Mouse (Mus musculus) mouse embryonic stem cell (cell line): ENCODE results near the gene Anxa6.
"Not testable (repeated sequence)": the region's sequence is repeated elsewhere in the genome, so short reads cannot be mapped to it uniquely, and the experiment has no call there.

ENCODE experiments used
- in situ Hi-C, 2 experiments: fragments of 300-500 bp; cut with MboI; formaldehyde crosslinking; loops; 1 replicate in 1 of 2; 3 replicates in 1 of 2; pipeline ENCODE4 v1.14.3; 2019 to 2020; ENCODE audit warnings: low sequenced_read_pairs in 2 of 2, low pct_unique_long_range_greater_than_20kb in 1 of 2, mixed read lengths in 1 of 2; ENCODE audit not compliant: unreplicated experiment in 1 of 2

Anxa6 gene

DNA sequence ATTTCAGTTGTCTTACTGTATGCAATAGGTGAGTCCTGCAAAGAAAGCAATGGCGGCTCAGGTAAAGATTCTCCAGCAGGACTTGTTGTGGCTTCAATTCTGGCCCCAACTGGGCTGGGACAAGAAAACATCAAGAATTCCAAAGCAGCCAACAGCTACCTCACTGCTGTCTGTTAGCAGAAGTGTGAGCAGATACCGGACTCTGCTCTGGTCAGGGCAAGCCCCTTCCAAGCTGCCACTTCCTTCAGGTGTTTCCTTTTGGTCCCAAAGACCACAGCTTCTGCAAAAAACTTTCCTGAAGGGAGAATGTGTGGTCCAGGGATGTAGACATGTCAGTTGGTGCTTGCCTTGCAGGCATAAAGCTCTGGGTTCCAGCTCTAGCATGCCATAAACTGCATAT lies 57.5 kb downstream of the Anxa6 start:
- in situ Hi-C loops: loop anchor here in 1 of 2 experiments (5.0 kb wide), 1 partner anchor 43 kb away; no protein-coding TSS in a partner anchor

DNA sequence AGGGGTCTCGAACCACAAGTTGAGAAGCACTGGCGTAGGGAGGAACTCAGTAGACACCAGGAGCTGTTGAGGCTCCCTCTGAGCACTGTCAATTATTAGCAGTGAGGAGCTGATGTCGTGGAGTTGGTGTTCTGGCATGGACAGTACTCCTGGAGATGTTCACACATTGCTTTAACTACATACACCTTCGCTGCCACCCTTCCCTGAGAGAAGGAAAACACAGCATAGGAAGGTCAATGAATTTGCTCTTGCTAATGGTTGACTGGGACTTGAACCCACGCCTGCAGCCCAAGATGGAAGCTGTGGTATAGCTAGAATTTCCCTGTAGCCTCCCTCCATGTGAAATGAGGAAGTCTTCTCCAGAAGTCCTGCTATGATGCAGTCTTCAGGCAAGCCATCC lies 57.9 kb downstream of the Anxa6 start:
- in situ Hi-C loops: loop anchor here in 1 of 2 experiments (5.0 kb wide), 1 partner anchor 43 kb away; no protein-coding TSS in a partner anchor

DNA sequence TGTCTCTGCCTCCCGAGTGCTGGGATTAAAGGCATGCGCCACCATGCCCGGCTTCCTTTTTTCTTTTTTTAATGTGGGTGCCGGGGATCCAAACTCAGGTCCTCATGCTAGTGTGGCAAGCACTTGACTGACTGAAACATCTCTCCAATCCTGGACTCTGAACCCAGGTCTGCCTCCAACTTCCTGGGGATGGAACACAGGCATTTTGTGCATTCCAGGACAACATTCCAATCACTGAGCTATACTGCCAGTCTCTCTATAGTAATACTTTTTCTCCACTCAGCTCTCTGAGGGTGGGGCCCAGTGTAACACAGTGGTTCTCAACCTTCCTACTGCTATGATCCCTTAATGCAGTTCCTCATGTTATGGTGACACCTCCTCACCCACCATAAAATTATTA lies 58.6 kb downstream of the Anxa6 start:
- in situ Hi-C loops: loop anchor here in 1 of 2 experiments (5.0 kb wide), 1 partner anchor 42 kb away; no protein-coding TSS in a partner anchor

DNA sequence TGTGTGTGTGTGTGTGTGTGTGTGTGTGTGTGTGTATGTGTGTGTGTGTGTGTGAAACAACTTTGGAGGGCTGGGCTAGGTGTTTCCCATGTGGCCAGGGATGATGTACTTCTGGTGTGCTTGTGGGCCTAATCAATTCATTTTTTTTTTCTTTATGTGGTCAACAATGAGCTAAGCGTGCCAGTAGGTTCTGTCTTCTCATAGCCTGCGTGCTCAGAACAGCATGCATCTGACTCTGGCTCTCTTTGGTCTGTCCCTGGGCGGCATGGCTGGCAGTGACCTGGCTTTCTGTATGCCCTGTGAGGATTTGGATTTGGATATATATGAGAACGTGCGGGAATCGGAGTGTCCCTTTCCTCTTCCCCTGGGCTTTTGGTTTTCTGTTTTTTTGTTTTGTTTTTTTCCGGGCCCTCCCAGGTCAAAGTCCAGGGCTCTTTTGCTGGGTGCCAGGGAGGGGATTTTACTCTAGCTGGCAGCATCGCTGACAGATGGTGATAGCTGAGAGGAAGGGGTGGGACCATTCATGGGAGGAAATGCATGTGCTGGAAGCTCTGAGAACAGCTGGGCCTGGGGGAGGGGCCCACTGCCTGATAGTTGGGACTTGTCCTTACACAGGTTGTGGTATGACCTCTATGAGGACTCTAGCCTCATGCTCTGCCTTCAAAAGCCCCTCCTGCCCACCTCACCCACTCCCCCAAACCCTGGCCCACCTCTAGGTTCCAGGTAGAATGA lies 59.6 kb downstream of the Anxa6 start:
- in situ Hi-C loops: no loop called here

DNA sequence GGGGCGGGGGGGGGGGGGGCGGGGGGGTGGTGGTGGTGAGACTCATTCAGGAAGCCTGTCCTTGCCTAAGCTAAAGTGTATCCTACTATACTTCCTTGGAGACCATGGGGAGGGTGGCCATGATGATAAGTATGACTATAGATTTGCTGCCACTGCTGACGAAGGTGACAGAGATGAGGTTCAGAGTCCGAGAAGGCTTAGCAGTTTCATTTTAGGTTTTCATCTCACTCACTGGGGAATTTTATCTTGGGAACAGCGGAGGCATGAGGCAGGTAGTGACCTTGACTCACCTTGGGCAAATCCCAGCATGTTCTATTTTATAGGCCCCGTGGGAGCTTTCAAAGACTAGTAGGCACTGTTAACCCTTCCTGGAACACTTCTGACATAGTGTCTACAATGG lies 60.5 kb downstream of the Anxa6 start:
- in situ Hi-C loops: no loop called here

DNA sequence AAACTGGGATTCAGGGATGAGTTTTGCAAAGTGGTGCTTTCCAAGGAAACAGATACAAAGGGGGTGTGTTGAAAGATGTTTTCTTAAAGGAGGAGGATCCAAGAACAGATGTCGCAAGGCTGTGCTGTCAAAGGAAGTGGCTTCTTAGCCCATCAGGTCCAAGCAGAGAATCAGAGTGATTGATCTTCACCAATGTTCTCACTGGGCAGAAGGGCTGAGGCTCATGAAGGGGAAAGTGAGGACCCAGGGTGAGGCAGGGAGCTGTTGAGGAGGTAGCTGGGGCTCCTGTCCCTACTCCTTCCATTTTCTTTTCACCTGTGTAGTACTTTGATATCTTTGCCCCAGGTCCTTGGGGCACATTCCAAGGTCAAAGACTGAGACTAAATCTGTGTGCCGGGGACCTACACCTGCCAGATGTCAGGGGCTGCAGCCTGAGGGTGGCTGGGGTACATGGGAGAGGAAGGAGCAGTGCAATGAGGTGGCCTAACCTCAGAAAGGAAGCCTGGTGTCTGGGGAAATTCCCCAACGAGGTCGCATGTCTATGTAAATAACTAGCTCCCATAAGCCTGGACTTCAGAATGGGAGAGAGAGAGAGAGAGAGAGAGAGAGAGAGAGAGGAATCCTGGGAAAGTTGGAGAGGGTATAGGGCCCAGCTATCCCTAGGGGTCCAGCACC lies 61.1 kb downstream of the Anxa6 start:
- in situ Hi-C loops: no loop called here

DNA sequence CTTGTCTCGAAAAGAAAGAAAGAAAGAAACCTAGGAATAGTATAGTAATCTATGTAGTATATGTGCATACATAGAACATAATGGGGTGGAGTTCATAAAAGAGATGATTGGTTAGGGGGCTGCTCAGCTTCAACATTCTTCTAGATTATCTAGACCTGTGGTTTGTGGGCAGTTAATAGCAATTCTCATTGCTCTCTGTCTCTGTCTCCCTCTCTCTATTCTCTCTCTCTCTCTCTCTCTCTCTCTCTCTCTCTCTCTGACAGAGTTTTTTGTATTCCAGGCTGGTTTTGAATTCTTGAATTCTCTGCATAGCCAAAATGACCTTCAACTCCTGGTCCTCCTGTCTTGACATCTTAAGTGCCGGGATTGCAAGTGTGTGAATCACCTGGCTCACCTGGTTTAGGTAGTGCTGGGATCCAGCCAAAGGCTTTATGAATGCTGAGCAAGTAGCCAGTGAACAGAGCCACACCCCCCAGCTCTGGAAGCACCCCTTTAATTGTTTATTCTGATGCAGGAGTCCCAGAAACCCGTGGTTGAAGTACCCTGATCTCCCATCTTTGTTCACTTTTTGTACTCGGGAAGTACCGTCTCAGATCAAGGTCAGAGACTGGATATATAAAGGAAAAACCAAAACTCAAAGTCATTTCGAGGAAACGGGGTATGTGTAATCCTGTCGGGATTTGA lies 61.7 kb downstream of the Anxa6 start:
- in situ Hi-C loops: no loop called here

DNA sequence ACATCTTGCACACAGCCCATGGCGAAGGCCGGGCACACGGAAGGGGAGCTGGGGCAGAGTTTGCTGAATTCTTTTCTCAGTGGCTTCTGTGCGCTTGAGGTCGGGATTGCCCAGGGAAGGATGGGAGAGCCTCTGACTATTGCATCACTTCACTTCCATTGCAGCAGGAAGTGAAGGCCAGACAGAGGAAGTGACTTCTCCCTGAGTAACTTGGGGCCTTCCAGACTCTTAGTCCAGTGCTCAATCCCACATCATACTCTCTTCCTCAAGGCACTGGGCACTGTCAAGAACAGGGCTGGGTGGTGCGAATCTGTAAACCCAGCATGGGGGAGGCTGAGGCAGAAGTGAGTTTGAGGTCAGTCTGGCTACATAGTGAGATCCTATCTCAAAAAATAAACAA lies 68.0 kb downstream of the Anxa6 start:
- in situ Hi-C loops: no loop called here

DNA sequence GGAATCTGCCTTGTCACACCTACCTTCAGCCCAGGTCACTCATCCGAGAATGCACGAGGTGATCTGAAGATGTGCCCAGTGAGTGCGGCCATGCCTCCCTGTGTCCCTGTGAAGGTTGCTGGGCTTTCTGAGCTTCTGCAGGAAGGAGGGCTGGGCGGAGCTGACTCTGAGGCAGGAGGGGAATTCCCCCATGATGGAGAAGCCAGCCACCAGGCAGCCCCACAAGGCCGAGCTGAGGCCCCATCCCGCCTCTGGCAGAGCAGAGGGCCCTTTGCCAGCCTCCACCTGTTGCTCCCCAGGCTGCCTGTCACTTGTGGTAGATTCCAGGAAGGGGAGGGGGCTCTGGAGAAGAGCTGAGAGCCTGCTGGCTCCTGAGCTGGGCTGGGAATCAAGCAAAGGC lies 70.4 kb downstream of the Anxa6 start, which contains the start of gene Tnip1:
TSS of gene Tnip1 (minus strand) at position 108 of the 400 bp plus-strand sequence.
- in situ Hi-C loops: no loop called here

DNA sequence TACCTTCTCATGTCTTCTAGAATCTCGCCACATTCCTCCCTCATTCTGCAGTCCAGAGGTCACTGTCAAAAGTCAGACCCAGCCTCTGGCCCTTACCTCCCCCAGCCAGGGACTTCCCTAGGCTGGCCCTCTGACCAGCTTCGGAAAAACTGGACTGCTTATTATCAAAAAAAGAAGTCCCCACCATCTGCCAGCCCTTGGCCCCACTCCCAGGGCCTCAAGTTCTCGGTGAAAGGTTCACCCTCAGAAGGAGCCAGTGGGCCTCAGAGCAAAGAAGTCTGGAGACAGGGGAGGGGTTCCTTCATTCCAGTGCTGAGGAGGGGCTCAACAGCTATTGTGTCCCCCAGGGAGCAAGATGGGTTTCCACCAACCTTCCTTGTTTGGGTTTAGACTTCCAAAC lies 71.3 kb downstream of the Anxa6 start:
- in situ Hi-C loops: no loop called here

DNA sequence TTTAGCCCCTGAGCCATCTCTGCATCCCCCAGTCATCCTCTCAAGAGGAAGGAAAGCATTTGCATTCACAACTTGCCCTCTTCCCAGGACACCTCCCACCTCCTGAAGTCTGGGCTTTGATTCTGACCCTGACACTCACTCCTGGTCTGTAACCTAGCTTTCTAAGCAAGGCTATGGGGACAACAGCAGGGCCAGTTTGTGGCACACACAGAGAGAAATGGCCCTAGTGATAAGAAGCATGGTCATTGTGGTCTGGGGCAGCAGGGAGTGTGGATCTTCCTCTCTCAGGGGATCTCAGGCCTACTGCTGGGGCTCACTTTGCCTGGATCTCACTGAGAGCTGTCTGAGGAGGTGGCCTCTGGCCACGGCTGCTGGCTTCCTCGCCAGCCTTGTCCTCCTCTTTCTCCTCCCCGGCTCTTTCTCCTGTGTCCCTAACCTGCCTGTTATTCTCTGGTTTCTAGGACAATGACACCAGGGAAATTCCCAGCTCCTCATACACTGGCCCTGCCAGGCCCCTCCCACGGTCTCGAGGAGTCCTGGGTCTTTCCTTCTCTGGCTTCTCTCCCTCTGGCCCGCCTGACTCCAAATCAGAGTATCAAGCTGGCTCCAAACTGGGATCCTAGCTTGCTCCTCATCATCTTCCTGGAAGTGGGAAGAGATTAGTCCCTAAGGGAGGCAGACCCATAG lies 71.9 kb downstream of the Anxa6 start:
- in situ Hi-C loops: no loop called here

DNA sequence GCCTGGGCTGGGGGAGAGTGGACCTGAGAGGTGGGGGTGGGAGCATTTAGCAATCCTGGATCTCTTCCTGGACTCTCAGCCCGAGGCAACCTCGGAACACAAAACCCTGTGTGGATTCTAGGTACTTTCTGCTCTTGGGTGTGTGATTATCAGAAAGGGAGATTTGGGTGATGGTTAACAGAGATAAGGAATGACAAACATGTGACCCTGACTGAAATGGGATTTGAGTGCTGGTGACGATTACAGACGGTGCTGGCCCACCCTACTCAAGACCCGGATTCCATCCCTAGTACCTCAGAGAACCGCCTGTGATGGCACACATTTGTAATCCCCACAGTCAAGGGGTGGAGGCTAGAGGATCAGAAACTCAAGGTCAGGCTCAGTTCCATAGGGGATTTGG lies 73.0 kb downstream of the Anxa6 start:
- in situ Hi-C loops: no loop called here

DNA sequence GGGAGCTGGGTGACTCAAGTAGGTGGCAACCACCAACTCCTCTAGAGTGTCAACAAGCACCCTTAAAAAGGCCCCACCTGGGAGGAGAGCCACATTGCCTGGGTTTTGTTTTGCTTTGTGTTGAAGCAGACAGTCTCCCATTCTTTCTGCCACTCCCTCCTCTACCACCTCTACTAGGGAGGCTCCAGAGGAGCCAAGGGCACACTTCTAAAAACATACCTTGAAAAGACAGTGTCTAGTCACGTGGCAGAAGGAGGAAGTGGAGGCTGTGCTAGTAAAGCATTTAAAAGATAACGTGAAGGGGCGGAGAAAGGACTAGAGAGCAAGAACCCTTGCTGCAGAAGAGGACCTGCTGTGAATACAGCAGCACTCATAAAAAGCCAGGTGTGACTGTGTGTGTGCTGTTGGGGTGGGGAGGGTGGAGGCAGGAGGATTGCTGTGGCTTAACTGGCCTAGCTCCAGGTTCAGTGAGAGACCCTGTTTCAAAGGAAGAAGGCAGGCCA lies 74.6 kb downstream of the Anxa6 start:
- in situ Hi-C loops: no loop called here

DNA sequence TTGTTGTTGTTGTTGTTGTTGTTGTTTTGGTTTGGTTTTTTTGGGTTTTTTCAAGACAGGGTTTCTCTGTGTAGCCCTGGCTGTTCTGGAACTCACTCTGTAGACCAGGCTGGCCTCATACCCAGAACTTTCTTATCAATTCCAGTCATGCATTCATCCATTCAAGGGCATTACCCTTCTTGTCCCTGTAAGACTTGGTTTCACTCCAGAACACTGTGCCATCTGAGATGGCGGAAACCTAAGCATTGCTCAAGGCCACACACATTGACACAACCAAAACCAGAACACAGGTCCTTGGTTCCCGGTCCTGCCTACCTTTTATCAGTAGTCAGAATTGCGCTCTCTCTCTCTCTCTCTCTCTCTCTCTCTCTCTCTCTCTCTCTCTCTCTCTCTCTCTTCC lies 75.5 kb downstream of the Anxa6 start:
- in situ Hi-C loops: not testable (repeated sequence)

DNA sequence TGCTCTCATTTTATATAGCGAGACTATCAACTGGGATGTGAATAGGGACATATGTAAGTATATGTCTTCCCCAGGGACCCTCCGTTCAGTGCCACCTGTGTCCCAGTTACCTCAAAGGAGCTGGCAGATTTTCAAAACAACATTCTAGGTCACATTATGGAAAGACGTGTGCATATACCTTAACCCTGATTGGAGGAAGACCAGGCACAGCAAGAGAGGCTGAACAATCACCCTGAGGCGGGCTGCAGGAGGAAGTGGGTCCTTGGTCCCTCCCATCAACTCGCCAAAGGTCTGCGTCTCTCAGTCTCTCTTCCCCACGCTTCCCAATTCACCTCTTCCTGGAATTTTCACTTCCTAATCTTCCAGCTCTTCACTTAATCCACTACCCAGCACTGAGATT lies 76.3 kb downstream of the Anxa6 start:
- in situ Hi-C loops: no loop called here

DNA sequence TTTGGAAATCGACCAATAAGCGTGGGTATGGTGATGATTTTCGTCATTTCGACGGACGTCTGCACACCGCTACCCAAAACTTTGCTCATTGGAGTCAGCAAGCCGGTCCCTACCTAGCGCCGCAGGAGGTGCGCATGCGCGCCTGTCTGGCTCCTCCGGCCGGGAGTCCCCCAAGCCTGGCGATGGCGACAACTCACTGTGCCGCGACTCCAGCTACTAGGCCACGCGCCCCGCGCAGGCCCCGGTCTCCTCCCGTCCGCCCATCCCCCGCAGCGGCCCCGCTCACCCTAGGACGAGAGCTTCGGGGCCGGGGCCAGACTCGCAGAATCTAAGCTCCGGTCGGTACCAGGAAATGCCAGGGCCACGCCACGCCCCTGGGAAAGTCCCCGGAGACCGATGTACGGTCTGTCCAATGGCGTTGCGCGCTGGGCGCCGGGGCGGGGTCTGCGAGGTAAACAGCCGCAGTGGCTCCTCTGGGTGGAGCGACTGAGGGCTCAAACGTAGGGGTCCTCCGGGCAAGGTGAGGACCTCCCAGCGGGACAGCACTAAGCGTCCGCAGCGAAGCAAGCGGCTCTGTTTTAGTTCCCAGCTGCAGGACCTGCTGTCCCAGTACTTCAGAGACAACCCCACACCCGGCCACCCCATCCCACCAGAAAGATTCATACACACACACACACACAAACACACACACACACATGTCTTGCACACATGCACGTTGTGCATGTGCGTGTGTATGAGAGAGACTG lies 77.3 kb downstream of the Anxa6 start:
- in situ Hi-C loops: no loop called here

DNA sequence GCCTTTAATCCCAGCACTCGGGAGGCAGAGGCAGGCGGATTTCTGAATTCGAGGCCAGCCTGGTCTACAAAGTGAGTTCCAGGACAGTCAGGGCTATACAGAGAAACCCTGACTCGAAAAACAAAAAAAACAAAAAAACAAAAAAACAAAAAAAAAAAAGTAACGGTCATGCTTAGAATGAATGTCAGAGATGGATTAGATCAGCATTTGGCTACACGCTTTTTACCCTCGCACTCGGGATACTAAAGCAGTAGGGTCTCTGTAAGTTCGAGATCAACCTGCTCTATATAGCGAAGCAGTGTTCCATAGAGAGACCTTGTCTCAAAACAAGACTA lies 77.9 kb downstream of the Anxa6 start:
- in situ Hi-C loops: not testable (repeated sequence)

DNA sequence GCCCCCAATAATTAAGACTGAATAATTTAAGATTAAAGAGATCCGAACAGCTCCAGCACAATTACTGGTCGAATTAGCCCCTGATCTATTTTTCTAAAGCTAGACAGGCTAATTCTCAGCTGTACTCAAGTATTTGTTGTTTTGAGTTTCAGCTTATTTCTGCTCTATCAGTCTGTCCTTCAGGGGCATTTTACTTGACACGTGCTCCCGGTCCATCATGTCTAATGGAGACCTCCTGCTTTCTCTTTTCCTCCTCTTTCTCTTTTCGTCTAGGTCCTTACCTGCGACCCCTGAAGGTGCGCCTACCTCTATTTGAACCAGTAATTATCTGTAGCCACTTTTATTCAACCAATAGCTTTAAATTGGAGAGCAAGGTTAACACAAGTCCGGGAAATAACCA lies 78.5 kb downstream of the Anxa6 start:
- in situ Hi-C loops: no loop called here
